Mouse (Mus musculus): Measurements from ENCODE around the gene Cir1.

DNA sequence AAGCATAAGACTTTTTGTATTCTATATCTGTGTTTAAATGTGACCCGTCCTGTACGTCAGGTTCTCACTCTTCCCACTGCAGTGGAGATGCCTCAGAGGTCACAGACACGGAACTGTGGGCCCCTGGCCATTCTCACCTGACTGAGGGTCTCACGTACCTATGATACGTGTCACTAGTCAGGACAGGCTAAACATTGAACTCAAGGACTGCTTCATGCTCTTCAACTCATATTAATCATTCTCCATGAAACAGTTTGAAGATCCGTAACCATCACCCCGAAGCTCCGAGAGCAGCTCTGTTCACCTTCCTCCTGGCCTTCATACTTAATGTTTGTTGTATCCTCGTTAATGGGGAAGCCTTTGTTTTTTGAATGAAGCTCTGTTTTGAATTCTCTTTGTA is 4.9 kb upstream of the Cir1 start:
- TF ChIP-seq CTCF (conservative IDR thresholded peaks at IDR 0.05 in 1 of 2, IDR thresholded peaks at IDR 0.05 in 1 of 2; ENCODE audit: low read depth in 2 of 2, low read length in 2 of 2) (no peak), POLR2AphosphoS2 (IDR thresholded peaks at IDR 0.05; ENCODE audit: low read depth, low read length) (no peak), E2F4 (IDR thresholded peaks at IDR 0.05; ENCODE audit: insufficient replicate concordance, low read depth, low read length) (no peak), EP300 (IDR thresholded peaks at IDR 0.05; ENCODE audit: low read length) (no peak), ETS1 (conservative IDR thresholded peaks at IDR 0.05; ENCODE audit: low read depth, low read length) (no peak), POLR2A (IDR thresholded peaks at IDR 0.05; ENCODE audit: low read depth, low read length) (no peak), SIN3A (IDR thresholded peaks at IDR 0.05; ENCODE audit: low read length) (no peak)

Measured in CH12.LX (cell line).